Mouse (Mus musculus): ENCODE data around the gene Chrna10. TPM values are rescaled to one million over a fixed set of nuclear protein-coding genes. Genes with fewer than 3 reads are reported as not detected.

Gene Chrna10
- polyA plus RNA-seq (2015; fragmentation: Nextera tagmentation; extraction: Ambion mirVana) = 0.25 and 0.57 TPM in 2 replicates

GRCm38 (mm10) chr7:102116579-102117331 lies at the start of gene Chrna10:
Gene Chrna10 (minus strand): TSS chr7:102116828.
- WGBS = 37% methylated on average over 7 of the region's 7 CpGs
- H3K4me2 ChIP-seq (replicated peaks) = no peak within 1 kb of the TSS
- H3K9ac ChIP-seq = no peak within 1 kb of the TSS
- ATAC-seq (ENCODE audit: insufficient number of reproducible peaks, low FRiP score, low TSS enrichment, low read depth) = no peak
- H3K4me1 ChIP-seq = no peaks in the 10 kb centered on the region
- no peak within 1 kb of the TSS for H3K27ac ChIP-seq (replicated peaks)
- H3K36me3 ChIP-seq = peaks cover 37% of the 10 kb centered on the region
- H3K27me3 ChIP-seq = no peaks in the 10 kb centered on the region
- H3K9me3 ChIP-seq (replicated peaks) = no peaks in the 10 kb centered on the region
- no peak within 1 kb of the TSS for H3K4me3 ChIP-seq (replicated peaks)

DNA sequence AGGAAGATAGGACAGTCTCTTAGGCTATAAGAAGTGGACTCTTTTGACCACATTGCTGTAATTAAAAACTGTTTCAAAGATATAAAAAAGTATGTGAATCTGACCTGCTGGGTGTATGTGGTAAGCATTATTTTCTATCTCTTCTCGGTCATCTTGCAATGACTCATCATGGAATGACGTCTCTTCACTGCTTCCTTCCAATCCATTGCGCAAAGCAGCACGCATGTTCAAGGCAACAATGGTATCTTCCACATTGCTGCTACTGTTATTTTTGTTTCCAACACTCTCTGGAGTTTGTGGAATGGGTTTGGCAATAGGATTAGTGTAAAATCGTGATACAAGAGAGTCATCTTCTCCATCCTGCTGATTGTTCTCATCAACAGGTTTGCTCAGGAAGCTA lies 37.1 kb upstream of the Chrna10 start:
- peaks cover 41% of the 10 kb centered on the region for H3K36me3 ChIP-seq
- 93% methylated on average over 5 of the region's 5 CpGs for WGBS
- no peak overlapping the region for H3K27ac ChIP-seq (replicated peaks)

GRCm38 (mm10) chr7:102137898-102138297 lies 21.3 kb upstream of the Chrna10 start:
- Histone ChIP-seq H3K9me3 (replicated peaks) (no peaks in the 10 kb centered on the region), H3K27me3 (no peaks in the 10 kb centered on the region), H3K36me3 (peaks cover 74% of the 10 kb centered on the region), H3K4me1 (no peaks in the 10 kb centered on the region), H3K27ac (replicated peaks) (no peak overlapping the region), H3K9ac (no peak overlapping the region), H3K4me3 (replicated peaks) (no peak overlapping the region), H3K4me2 (replicated peaks) (no peak overlapping the region)
- 95% methylated on average over 5 of the region's 5 CpGs for WGBS
- no peak for ATAC-seq (ENCODE audit: insufficient number of reproducible peaks, low FRiP score, low TSS enrichment, low read depth)

More for the DNA sequence above, 37.1 kb upstream of the Chrna10 start:
- Histone ChIP-seq H3K27me3 (no peaks in the 10 kb centered on the region), H3K4me3 (replicated peaks) (no peak overlapping the region), H3K9ac (no peak overlapping the region), H3K4me2 (replicated peaks) (no peak overlapping the region), H3K9me3 (replicated peaks) (no peaks in the 10 kb centered on the region), H3K4me1 (no peaks in the 10 kb centered on the region)
- ATAC-seq (ENCODE audit: insufficient number of reproducible peaks, low FRiP score, low TSS enrichment, low read depth) = no peak

GRCm38 (mm10) chr7:102137464-102137863 lies 20.8 kb upstream of the Chrna10 start:
- Histone ChIP-seq H3K27ac (replicated peaks) (no peak overlapping the region), H3K36me3 (peaks cover 76% of the 10 kb centered on the region), H3K4me3 (replicated peaks) (no peak overlapping the region), H3K9me3 (replicated peaks) (no peaks in the 10 kb centered on the region), H3K4me2 (replicated peaks) (no peak overlapping the region), H3K9ac (no peak overlapping the region), H3K27me3 (no peaks in the 10 kb centered on the region), H3K4me1 (no peaks in the 10 kb centered on the region)
- ATAC-seq (ENCODE audit: insufficient number of reproducible peaks, low FRiP score, low TSS enrichment, low read depth) = no peak
- 91% methylated on average over 1 of the region's 1 CpGs for WGBS

DNA sequence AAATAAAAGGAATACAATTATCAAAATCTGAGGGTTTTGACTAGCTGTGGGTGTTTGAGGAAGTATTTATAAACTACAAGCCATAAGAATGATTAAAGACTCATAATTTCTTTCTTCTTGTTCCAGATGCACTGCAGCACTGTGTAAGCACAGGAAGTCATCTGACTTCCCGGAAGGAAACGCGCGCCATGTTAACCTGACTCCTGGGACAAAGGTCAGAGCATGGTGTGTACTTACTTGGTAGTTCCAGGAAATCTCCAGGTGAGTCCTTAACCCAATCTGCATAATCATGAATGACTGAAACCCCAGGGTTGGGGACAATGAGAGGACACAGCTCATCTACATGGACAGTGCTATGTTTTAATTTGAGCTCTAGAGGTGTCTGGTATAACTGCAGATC lies 15.8 kb upstream of the Chrna10 start:
- H3K27ac ChIP-seq (replicated peaks) = no peak overlapping the region
- peaks cover 72% of the 10 kb centered on the region for H3K36me3 ChIP-seq
- H3K9ac ChIP-seq = no peak overlapping the region
- no peaks in the 10 kb centered on the region for H3K9me3 ChIP-seq (replicated peaks)
- no peaks in the 10 kb centered on the region for H3K4me1 ChIP-seq
- no peak for ATAC-seq (ENCODE audit: insufficient number of reproducible peaks, low FRiP score, low TSS enrichment, low read depth)
- H3K27me3 ChIP-seq = no peaks in the 10 kb centered on the region
- H3K4me2 ChIP-seq (replicated peaks) = no peak overlapping the region
- WGBS = 86% methylated on average over 4 of the region's 4 CpGs
- no peak overlapping the region for H3K4me3 ChIP-seq (replicated peaks)

GRCm38 (mm10) chr7:102120326-102120725 lies 3.7 kb upstream of the Chrna10 start:
- ATAC-seq (ENCODE audit: insufficient number of reproducible peaks, low FRiP score, low TSS enrichment, low read depth) = no peak
- Histone ChIP-seq H3K27ac (replicated peaks) (no peak overlapping the region), H3K4me3 (replicated peaks) (no peak overlapping the region), H3K4me1 (no peaks in the 10 kb centered on the region), H3K9me3 (replicated peaks) (no peaks in the 10 kb centered on the region), H3K36me3 (peaks cover 72% of the 10 kb centered on the region), H3K9ac (no peak overlapping the region), H3K4me2 (replicated peaks) (no peak overlapping the region), H3K27me3 (no peaks in the 10 kb centered on the region)
- 94% methylated on average over 10 of the region's 10 CpGs for WGBS

DNA sequence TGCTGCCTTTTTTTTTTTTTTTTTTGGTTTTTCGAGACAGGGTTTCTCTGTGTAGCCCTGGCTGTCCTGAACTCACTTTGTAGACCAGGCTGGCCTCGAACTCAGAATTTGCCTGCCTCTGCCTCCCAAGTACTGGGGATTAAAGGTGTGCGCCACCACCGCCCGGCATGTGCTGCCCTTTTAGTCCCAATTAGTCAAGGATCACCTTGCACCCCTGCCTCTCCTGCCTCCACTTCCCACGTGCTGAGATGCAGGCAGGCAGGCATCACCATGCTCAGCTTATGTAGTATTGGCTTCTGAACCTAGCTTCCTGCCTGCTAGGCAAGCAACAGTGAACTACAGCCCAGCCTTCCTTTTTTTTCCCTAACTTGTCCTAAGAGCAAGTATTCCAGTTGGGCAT lies 754 bp upstream of the Chrna10 start:
- Histone ChIP-seq H3K36me3 (peaks cover 43% of the 10 kb centered on the region), H3K9ac (no peak overlapping the region)
- WGBS = 81% methylated on average over 6 of the region's 6 CpGs

DNA sequence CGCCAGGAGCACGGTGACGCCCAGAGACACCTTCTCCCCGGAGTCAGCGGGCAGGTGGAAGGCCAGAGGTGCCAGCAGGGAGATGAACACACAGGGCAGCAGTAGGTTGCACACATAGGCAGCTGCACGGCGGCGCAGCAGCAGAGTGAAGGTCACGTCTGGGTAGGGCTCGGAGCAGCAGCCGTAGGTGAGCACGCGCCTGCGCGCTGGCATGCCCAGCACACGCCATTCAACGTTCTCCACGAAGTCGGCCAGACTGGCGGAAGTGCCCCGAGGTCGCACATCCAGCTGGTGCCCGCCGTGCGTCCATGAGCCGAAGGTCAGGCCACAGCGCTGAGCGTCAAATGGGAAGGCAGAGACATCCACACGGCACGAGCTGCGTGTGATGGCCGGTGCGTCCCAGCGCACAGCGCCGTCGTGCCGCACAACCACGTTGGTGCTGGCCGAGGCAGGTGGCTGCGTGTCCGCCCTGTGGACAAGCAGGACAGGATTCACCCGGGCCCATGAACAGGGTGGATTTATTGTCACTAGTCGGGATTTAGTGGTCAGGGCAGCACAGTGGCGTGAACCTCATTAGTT lies 3.4 kb downstream of the Chrna10 start:
- Histone ChIP-seq H3K9ac (no peak overlapping the region), H3K27me3 (no peaks in the 10 kb centered on the region), H3K27ac (replicated peaks) (no peak overlapping the region), H3K36me3 (peaks cover 3% of the 10 kb centered on the region; the same call in 1 of the 2 replicates), H3K4me3 (replicated peaks) (no peak overlapping the region), H3K4me2 (replicated peaks) (no peak overlapping the region), H3K4me1 (no peaks in the 10 kb centered on the region), H3K9me3 (replicated peaks) (no peaks in the 10 kb centered on the region)
- 82% methylated on average over 45 of the region's 45 CpGs for WGBS
- no peak for ATAC-seq (ENCODE audit: insufficient number of reproducible peaks, low FRiP score, low TSS enrichment, low read depth)

More for the DNA sequence above, 754 bp upstream of the Chrna10 start:
- Histone ChIP-seq H3K9me3 (replicated peaks) (no peaks in the 10 kb centered on the region), H3K27ac (replicated peaks) (no peak overlapping the region), H3K4me1 (no peaks in the 10 kb centered on the region), H3K4me2 (replicated peaks) (no peak overlapping the region), H3K27me3 (no peaks in the 10 kb centered on the region), H3K4me3 (replicated peaks) (no peak overlapping the region)
- ATAC-seq (ENCODE audit: insufficient number of reproducible peaks, low FRiP score, low TSS enrichment, low read depth) = no peak

- no peaks in the 10 kb centered on the region for H3K36me3 ChIP-seq
- ATAC-seq (ENCODE audit: insufficient number of reproducible peaks, low FRiP score, low TSS enrichment, low read depth) = no peak
- no peak overlapping the region for H3K4me2 ChIP-seq (replicated peaks)
- H3K9me3 ChIP-seq (replicated peaks) = no peaks in the 10 kb centered on the region
- no peak overlapping the region for H3K4me3 ChIP-seq (replicated peaks)
- WGBS = 87% methylated on average over 4 of the region's 4 CpGs
- H3K27me3 ChIP-seq = no peaks in the 10 kb centered on the region
- H3K9ac ChIP-seq = no peak overlapping the region
- no peak overlapping the region for H3K27ac ChIP-seq (replicated peaks)
- peaks cover 8% of the 10 kb centered on the region for H3K4me1 ChIP-seq
Observed at GRCm38 (mm10) chr7:102109746-102110145, 6.9 kb downstream of the Chrna10 start.

DNA sequence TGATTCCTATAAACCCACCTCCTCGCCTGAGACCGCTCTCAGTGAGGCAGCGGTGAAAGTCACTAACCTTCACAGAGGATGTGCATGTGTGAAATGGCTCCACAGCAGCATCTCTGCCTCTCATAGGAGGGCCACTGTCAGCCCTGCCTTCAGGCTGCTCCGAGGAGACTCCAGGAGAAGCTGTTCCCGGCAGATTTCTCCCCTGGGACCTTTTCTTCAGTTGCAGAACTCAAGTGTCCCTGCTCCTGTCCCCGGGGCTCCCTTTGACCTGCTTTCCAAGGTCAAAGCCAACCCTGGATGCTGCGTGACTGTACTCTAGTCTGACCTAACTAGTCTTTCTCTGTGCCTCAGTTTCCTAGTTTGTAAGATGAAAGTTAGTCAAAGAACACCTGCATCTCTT lies 7.5 kb downstream of the Chrna10 start, which contains the start of gene Art5:
Gene Art5, minus strand, starts transcription at position 319 of the 400 bp plus-strand sequence.
- Histone ChIP-seq H3K4me1 (peaks cover 8% of the 10 kb centered on the region), H3K9me3 (replicated peaks) (no peaks in the 10 kb centered on the region), H3K4me3 (replicated peaks) (no peak within 1 kb of the TSS), H3K27me3 (no peaks in the 10 kb centered on the region), H3K27ac (replicated peaks) (no peak within 1 kb of the TSS), H3K4me2 (replicated peaks) (no peak within 1 kb of the TSS), H3K36me3 (no peaks in the 10 kb centered on the region), H3K9ac (no peak within 1 kb of the TSS)
- 73% methylated on average over 7 of the region's 7 CpGs for WGBS
- ATAC-seq (ENCODE audit: insufficient number of reproducible peaks, low FRiP score, low TSS enrichment, low read depth) = no peak

DNA sequence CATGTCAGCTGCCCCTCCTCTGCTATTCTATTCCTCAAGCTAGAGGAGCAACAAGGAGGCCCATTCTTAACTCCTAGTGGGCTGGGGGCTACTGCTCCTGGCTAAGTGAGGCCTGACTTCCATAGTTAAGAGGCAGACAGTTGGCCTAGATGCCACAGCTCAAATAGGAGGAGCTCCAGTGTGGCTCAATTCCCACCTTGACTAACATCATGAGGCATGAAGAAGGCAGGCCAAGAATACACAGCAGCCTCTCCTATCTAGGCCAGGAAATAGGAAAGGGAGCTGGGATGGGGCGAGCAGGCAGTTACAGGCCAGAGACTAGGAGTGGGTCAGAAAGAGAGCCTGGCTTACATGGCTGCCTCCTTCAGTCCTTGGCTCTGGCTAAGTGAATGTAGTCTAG lies 8.4 kb downstream of the Chrna10 start:
- Histone ChIP-seq H3K36me3 (no peaks in the 10 kb centered on the region), H3K4me3 (replicated peaks) (no peak overlapping the region), H3K4me2 (replicated peaks) (no peak overlapping the region), H3K27ac (replicated peaks) (no peak overlapping the region), H3K9me3 (replicated peaks) (no peaks in the 10 kb centered on the region), H3K9ac (no peak overlapping the region), H3K4me1 (peaks cover 8% of the 10 kb centered on the region), H3K27me3 (no peaks in the 10 kb centered on the region)
- WGBS = 88% methylated on average over 1 of the region's 1 CpGs
- ATAC-seq (ENCODE audit: insufficient number of reproducible peaks, low FRiP score, low TSS enrichment, low read depth) = no peak

Measured in embryonic facial prominence, embryonic 15.5 days (tissue).